Mouse (Mus musculus) frontal cortex, postnatal 14 days (tissue): ENCODE results near the gene Notch2.
A peak's percentile ranks its signal among the peaks of the same experiment; 100 is the strongest.

Source experiments
- DNase-seq, 2 experiments: peaks; one replicate each; pipeline ENCODE4 v3.0.0; 2022; ENCODE audit warnings: low spot score in 2 of 2

Gene Notch2

GRCm38 (mm10) chr3:98013401-98014281, at the start of gene Notch2:
Notch2 (plus strand) TSS chr3:98013527.
- peak; percentile 79 to 88 for DNase-seq

DNA sequence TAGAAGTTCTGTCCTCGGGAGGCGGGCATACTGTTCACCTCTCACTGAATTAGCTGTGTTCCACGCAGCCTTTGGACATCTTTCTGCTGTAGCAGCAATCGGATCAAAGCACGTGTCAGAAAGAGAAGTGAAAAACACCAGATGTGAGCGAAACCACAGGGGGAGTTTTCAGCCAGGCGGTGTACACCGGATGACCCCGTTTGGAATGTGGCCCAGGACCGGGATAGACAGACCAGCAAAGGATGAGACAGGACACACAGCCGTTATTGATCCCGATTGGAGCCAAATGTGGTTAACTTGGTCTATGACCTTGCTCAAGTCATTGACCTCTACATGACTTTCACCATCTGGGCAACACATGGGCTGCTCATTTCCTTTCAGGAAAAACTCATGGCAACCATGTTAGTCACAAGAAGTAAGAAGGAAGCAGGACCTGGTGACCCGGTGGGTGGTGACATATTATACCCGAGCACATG, 48.4 kb upstream of the Notch2 start:
- DNase-seq, result no peak

DNA sequence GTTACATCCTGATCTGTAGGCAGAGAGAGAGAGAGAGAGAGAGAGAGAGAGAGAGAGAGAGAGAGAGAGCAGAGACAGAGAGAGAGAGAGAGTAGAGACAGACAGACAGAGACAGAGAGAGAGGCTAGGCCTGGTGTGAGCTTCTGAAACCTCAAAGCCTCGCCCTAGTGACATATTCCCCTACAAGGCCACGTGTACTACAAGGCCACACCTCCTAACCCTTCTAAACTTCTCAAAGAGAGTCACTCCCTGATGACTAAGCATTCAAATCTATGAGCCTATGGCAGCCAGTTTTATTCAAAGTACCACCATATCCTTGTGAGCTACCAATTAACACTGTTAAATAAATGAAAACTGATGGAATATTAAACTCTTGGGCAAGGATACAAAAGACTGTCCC, 45.7 kb upstream of the Notch2 start:
- DNase-seq, result no peak

DNA sequence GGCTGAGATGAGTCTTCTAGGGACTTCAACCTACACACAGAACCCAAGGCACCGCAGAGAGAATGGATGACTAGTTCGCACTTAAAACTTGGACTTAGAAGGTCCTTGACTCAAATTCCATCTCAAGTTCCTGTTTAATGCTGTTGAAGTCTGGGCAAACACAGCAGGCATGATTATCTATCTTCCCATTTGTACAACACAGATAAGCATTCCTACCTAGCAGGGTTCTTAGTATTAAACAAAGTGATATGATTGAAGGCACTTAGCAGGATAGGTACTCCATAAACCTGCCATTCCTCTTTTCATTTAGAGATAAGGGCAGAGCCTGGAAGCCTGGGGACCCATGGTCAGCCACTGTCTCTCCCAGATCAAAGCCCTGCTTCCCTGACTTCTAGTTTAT, 45.1 kb upstream of the Notch2 start:
- DNase-seq, result no peak

- no peak for DNase-seq
These were observed 44.3 kb upstream of the Notch2 start for GRCm38 (mm10) chr3:97969019-97969418.

DNA sequence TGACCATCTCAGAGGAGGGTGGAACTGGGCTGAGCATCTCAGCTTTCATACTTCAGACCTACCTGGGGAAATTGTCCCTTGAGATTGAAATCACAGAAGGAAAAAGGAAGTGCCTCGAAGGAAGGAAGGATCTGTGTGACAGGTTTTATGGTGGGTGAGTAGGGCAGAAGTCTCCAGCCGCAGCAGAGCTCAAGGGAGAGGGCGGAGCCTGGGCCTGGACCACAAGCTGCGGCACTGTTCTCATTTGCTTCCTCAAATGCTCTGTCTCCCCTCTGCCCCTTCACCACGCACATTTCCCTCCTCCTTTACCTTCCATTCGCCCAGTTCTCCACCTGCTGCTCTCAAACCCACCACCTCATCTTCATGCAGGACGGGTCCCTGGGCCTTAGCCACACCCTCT, 42.2 kb upstream of the Notch2 start:
- DNase-seq, result no peak

DNA sequence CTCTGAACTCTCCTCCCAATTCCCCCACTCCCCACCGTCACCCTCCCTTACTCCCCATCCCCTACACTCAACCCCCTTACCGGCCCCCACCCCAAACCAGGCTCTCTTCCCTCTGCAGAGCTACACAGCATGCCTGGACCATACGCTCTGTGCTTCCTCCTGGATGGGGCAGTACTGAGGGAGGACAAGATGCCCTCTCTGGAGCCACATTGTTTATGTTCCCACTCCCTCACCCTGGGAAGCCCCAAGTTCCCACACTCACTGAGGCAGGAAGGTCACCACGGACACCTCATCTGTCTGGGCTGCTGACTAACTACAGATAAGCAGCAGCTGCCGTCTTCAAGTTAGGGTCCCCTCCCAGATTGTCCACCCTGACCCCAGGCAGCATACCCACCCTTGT, 41.1 kb upstream of the Notch2 start:
- DNase-seq, result no peak

DNA sequence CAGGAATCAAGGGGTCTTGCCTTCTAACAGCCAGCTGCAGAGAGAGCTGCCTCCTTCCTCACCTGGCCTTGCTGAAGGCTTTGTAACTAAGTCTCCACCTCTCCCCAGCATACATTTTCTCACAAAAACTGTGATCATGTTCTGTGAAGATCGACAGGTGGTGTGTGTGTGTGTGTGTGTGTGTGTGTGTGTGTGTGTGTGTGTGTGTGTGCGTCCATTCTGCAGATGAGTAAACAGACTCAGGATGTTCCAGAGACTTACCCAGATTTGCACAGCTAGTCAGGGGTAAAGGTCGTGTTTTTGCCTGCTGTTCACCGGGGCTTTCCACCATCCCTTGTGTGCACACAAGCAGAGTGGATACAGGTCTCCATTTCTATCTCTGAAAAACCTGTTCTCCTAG, 40.6 kb upstream of the Notch2 start:
- no peak for DNase-seq

GRCm38 (mm10) chr3:97973306-97973705, 40.0 kb upstream of the Notch2 start:
- no peak for DNase-seq

- no peak for DNase-seq
These were observed 39.0 kb upstream of the Notch2 start for GRCm38 (mm10) chr3:97974197-97974770.

- no peak for DNase-seq
These were observed 36.6 kb upstream of the Notch2 start for GRCm38 (mm10) chr3:97976706-97977105.

GRCm38 (mm10) chr3:97978710-97979109, 34.6 kb upstream of the Notch2 start:
- no peak for DNase-seq

DNA sequence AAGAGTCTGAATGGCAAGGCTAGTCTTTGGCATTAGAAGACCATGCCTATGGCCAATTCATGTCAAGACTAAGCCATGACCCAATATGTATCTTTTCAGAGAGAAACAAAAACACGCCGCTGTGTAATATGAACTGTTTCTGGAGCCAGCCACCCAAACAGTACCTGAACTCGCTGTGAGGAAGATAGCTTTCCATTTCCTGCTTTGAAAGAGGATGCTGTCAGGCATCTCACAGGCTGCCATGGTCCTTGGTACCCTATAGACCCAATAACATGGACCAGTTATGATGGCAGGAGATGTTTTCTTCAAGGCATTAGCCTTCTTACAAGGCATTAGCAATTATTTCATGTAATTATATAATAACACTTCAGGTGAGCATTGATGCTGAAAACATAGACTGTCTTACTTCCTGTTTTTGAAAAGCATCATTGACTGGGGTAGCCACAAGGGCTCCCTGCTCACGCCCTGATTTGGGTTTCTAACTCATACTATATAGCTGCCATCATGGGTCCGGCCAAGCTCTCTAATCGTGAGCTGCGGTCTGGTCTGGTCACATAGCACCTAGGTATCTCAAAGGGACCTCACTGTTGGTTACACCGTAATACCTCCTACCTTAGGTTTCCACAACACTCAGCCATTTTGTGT, 32.5 kb upstream of the Notch2 start:
- DNase-seq, result no peak

GRCm38 (mm10) chr3:97981376-97981906, 31.9 kb upstream of the Notch2 start:
- no peak for DNase-seq

DNA sequence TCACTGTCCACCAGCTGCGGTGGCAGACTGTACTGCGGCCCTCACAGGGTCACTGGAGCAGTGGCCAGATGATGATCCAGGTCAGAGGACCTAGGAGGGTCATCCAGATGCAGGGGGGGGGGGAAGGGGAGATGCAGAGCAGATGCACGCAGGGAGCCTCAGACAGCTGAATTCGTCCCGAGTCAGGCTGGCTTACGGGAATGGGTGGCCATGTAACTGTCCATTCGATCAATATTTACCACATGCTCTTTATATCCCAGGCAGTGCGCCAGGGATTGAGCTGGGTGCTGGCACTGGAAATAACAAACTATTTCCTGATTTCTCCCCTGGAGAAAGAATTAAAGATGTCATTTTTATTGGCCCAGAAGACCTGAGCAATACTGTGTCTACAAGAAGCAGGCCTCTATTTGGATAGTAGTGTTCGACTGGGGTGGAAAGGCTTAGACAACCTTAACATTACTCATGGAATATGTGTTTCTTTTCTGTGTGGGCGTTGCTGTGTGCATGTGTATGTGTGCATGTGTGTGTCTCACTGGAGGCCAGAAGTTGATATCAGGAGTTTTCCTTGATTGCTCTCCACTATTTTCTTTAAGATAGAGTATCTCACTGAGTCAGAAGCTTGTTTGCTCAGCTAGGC, 28.3 kb upstream of the Notch2 start:
- no peak for DNase-seq

DNA sequence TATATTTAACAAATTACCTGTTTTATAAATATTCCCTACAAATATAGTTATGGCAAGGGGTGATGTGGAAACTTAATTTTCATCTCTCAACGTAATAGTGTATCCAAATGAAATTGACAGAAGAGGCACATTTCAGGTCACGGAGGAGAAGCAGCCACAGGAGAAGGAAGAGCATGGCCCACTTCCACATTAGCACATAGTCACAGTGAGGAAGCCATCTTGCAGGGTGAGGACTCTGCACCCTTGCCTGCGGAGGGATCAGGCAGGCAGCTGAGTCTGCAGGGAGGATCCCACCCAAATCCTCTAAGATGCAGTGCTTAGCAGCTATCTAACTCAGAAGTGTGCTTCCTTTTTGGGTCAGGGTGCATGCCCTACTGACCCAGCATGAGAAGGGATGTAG, 27.6 kb upstream of the Notch2 start:
- DNase-seq, result no peak

DNA sequence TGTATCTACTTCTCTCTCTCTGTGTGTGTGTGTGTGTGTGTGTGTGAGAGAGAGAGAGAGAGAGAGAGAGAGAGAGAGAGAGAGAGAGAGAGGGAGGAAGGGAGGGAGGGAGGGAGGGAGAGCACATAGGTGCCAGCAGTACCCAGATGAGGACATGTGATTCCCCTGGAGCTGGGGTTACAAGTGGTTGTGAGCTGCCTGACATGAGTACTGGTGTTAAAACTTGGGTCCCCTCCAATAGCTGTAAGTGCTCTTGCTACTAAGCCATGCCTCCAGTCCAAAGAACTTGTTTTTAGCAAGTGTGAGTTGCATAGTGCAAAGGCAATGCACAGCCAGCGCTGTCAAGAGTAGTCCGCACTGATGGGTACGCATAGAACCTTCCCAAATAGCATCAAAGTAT, 26.2 kb upstream of the Notch2 start:
- DNase-seq, result no peak

GRCm38 (mm10) chr3:97988756-97989155, 24.6 kb upstream of the Notch2 start:
- DNase-seq, result no peak

GRCm38 (mm10) chr3:97990576-97990975, 22.8 kb upstream of the Notch2 start:
- no peak for DNase-seq

- DNase-seq, result no peak
These were observed 21.0 kb upstream of the Notch2 start for GRCm38 (mm10) chr3:97992289-97992688.

DNA sequence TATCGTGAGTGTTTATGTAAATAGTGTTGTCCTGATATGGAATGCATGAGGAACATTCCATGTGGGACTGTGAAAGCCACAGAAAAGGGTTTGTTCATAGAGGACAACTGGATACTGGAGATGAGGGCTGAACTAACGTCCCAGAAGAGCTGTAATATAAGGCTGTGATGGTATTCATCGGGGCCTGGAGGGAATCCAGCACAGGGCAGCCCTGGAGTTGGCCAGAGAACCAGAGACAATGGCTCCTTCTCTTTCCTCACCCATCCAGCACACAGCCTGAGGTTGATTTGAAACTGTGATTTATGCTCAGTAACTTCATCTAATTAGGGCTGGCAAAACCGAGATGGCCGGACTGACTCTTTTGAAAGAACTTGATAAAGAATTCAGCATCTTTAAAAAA, 20.1 kb upstream of the Notch2 start:
- DNase-seq, result no peak

- no peak for DNase-seq
These were observed 19.3 kb upstream of the Notch2 start for GRCm38 (mm10) chr3:97993920-97994545.
